Mouse (Mus musculus) heart, embryonic 12.5 days (tissue): Measurements from ENCODE around the gene Ddr2. TPM values are rescaled to one million over a fixed set of nuclear protein-coding genes. Genes with fewer than 3 reads are reported as not detected.
A peak's percentile ranks its signal among the peaks of the same experiment; 100 is the strongest.

Experiments
- ATAC-seq: fragments of 200-750 bp; cut with Nextera tagmentation; 2 replicates; pipeline ENCODE4 v1.8.0; 2017; ENCODE audit warnings: moderate TSS enrichment, moderate library complexity; ENCODE audit not compliant: insufficient number of reproducible peaks, low FRiP score
- H3K27ac ChIP-seq: fragments of 300-500 bp; sonication (generic); 2 replicates; pipeline ENCODE4 v1.5.1; 2016; ENCODE audit warnings: mild to moderate bottlenecking, moderate library complexity; ENCODE audit not compliant: poor library complexity, severe bottlenecking
- H3K27me3 ChIP-seq: fragments of 300-500 bp; sonication (generic); replicated peaks from 2 replicates; pipeline ENCODE4 v1.6.1; 2016; ENCODE audit warnings: mild to moderate bottlenecking, moderate library complexity
- H3K36me3 ChIP-seq: fragments of 300-500 bp; sonication (generic); 2 replicates; pipeline ENCODE4 v1.6.1; 2016; ENCODE audit warnings: mild to moderate bottlenecking, moderate library complexity
- H3K4me1 ChIP-seq: fragments of 300-500 bp; sonication (generic); replicated peaks from 2 replicates; pipeline ENCODE4 v1.6.1; 2016; ENCODE audit warnings: mild to moderate bottlenecking
- H3K4me2 ChIP-seq: fragments of 300-500 bp; sonication (generic); 2 replicates; pipeline ENCODE4 v1.6.1; 2016; ENCODE audit warnings: mild to moderate bottlenecking, moderate library complexity
- H3K4me3 ChIP-seq: fragments of 300-500 bp; sonication (generic); 2 replicates; pipeline ENCODE4 v1.5.1; 2016; ENCODE audit warnings: mild to moderate bottlenecking
- H3K9ac ChIP-seq: fragments of 300-500 bp; sonication (generic); 2 replicates; pipeline ENCODE4 v1.6.1; 2016; ENCODE audit warnings: mild to moderate bottlenecking, moderate library complexity
- H3K9me3 ChIP-seq: fragments of 300-500 bp; sonication (generic); replicated peaks from 2 replicates; pipeline ENCODE4 v1.6.1; 2016; ENCODE audit warnings: mild to moderate bottlenecking, moderate library complexity
- WGBS: fragments of 180-500 bp; shearing (Covaris S2); methylation state at CpG from one replicate; pipeline ENCODE4 v1.1.7; 2016; 5-methylcytosine and 5-hydroxymethylcytosine counted together
- polyA plus RNA-seq: library from polyadenylated mRNA; unstranded; fragments of >200 nt; fragmentation: Nextera tagmentation; extraction: Ambion mirVana; gene quantifications from 2 replicates; pipeline ENCODE4 v1.2.1, GENCODE M21; 2016

The Ddr2 gene
- polyA plus RNA-seq, 1 experiment from 2014 or later, result 7.6 TPM

- H3K27ac ChIP-seq, result no peak overlapping the region
- H3K27me3 ChIP-seq, result no peaks in the 10 kb centered on the region
- WGBS, result 68% methylated on average over 7 of the region's 7 CpGs
- H3K9me3 ChIP-seq, result peaks cover 3% of the 10 kb centered on the region
- H3K9ac ChIP-seq, result no peak overlapping the region
- ATAC-seq, result no peak
- H3K4me1 ChIP-seq, result peaks cover 4% of the 10 kb centered on the region; the same call in 1 of the 2 replicates
- H3K4me2 ChIP-seq, result no peak overlapping the region
- H3K36me3 ChIP-seq, result peaks cover 28% of the 10 kb centered on the region
- no peak overlapping the region for H3K4me3 ChIP-seq
Measured at GRCm38 (mm10) chr1:169948280-169948679, 162.3 kb downstream of the Ddr2 start.

GRCm38 (mm10) chr1:169947654-169948053 lies 162.9 kb downstream of the Ddr2 start:
- H3K27ac ChIP-seq, result no peak overlapping the region
- peaks cover 4% of the 10 kb centered on the region; the same call in 1 of the 2 replicates for H3K4me1 ChIP-seq
- H3K9me3 ChIP-seq, result peaks cover 3% of the 10 kb centered on the region
- 74% methylated on average over 6 of the region's 6 CpGs for WGBS
- H3K36me3 ChIP-seq, result peaks cover 22% of the 10 kb centered on the region
- ATAC-seq, result no peak
- H3K4me3 ChIP-seq, result no peak overlapping the region
- H3K27me3 ChIP-seq, result no peaks in the 10 kb centered on the region
- no peak overlapping the region for H3K4me2 ChIP-seq
- H3K9ac ChIP-seq, result no peak overlapping the region

- Histone ChIP-seq H3K4me3 (no peak overlapping the region), H3K9ac (no peak overlapping the region), H3K9me3 (peaks cover 3% of the 10 kb centered on the region), H3K4me2 (no peak overlapping the region), H3K36me3 (peaks cover 11% of the 10 kb centered on the region), H3K27me3 (no peaks in the 10 kb centered on the region), H3K27ac (no peak overlapping the region), H3K4me1 (peaks cover 4% of the 10 kb centered on the region; the same call in 1 of the 2 replicates)
- ATAC-seq, result no peak
- WGBS, result 74% methylated on average over 3 of the region's 3 CpGs
Measured at GRCm38 (mm10) chr1:169946004-169946403, 164.6 kb downstream of the Ddr2 start.

DNA sequence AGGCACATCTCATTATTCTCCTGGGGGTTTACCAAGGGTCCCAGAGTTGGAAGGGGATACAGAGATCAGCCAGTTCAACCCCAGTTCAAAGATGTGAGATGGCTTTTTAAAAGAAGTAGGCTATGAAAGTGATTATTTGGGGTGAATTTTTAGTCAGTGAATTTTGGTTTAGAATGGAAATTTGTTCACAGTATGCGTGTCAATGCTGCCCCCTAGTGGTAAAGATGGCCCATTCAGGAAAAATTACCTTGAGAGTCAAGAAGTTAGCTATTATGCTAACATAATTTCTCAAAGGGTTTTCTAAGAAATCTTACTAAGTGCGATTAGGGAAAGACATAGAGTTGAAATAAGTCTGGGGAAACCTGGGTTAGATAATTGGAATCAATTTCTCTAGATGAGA lies 171.2 kb downstream of the Ddr2 start:
- WGBS, result 6% methylated on average over 2 of the region's 2 CpGs

DNA sequence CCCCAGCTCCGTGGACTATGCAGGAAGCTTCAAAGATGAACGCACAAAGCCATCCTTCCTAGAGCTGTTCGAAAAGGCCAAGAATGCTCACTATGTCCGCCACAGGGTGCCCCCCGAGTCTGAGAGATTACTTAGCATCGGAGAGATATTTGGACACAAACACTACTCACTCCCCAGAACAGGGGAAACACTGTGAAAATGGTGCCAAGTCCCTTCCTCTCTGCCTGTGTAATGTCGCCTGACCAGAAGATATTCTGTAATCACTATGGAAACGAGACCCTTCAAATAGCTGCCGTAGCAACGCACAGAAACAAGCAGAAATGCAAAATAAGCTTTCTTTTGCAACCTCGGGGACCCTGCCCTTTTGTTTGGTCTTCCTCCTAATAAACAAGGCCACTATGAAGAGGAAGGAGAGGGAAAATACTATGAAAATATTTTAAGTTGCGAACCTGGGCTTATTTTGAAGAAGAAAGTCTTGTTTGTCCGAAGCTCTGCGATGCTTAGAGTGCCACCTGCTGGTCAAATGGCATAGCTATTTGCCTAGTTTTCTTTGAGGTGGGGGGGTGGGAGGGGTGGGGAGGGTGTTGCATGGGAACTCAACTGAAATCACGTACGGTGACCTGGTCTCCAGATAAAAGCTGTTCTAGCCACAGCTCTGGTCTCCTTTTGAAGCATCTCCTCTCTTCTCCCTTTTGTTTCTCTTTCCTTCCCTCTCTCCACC lies 176.4 kb downstream of the Ddr2 start:
- H3K27me3 ChIP-seq, result no peaks in the 10 kb centered on the region
- ATAC-seq, result no peak; the same call in 1 of the 2 replicates
- no peaks in the 10 kb centered on the region for H3K36me3 ChIP-seq
- H3K9me3 ChIP-seq, result no peaks in the 10 kb centered on the region
- WGBS, result 41% methylated on average over 16 of the region's 16 CpGs
- peak overlapping the region; percentile 18; the same call in 1 of the 2 replicates for H3K4me3 ChIP-seq
- no peaks in the 10 kb centered on the region for H3K4me1 ChIP-seq
- H3K9ac ChIP-seq, result no peak overlapping the region
- peak overlapping the region; percentile 52 for H3K4me2 ChIP-seq
- H3K27ac ChIP-seq, result no peak overlapping the region

More for the DNA sequence above, 171.2 kb downstream of the Ddr2 start:
- no peaks in the 10 kb centered on the region for H3K27me3 ChIP-seq
- H3K4me1 ChIP-seq, result no peaks in the 10 kb centered on the region
- H3K36me3 ChIP-seq, result no peaks in the 10 kb centered on the region
- no peak overlapping the region for H3K4me3 ChIP-seq
- no peak overlapping the region for H3K4me2 ChIP-seq
- no peaks in the 10 kb centered on the region for H3K9me3 ChIP-seq
- no peak for ATAC-seq
- H3K9ac ChIP-seq, result no peak overlapping the region
- no peak overlapping the region for H3K27ac ChIP-seq

DNA sequence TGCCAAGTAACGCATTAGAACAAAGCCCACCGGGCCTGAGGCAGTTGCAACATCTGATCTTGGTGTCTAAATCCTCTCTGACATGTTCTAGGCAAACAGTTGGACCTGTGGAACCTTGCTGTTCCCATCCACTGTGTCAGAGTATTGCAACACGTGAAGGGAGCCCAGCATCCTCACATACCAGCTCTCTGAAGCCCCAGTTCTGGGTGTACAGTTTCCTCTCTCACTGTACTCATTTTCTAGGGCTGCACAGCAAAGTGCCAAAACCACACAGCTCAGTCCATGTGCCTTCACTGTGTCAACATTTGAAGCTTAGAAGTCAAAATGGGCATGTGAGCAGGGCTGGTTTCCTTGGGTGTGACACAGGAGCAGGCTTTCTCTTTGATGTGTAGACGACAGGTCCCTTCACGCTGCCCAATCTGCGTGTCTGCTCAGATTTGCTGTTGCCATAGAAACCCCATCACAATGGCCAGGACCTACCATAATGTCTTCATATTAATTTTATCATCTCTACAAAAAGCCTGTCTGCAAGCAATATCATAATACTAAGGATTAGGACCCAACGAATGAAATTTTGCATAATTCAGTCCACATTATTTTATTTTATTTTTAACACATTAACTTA lies 178.3 kb downstream of the Ddr2 start:
- H3K27ac ChIP-seq, result no peak overlapping the region
- no peak overlapping the region for H3K9ac ChIP-seq
- no peaks in the 10 kb centered on the region for H3K4me1 ChIP-seq
- H3K9me3 ChIP-seq, result no peaks in the 10 kb centered on the region
- 72% methylated on average over 7 of the region's 7 CpGs for WGBS
- no peak overlapping the region for H3K4me2 ChIP-seq
- no peak for ATAC-seq
- H3K36me3 ChIP-seq, result no peaks in the 10 kb centered on the region
- H3K4me3 ChIP-seq, result no peak overlapping the region
- no peaks in the 10 kb centered on the region for H3K27me3 ChIP-seq

- 77% methylated on average over 7 of the region's 7 CpGs for WGBS
- no peak overlapping the region for H3K27ac ChIP-seq
- no peaks in the 10 kb centered on the region for H3K27me3 ChIP-seq
- H3K4me1 ChIP-seq, result no peaks in the 10 kb centered on the region
- no peak for ATAC-seq
- H3K36me3 ChIP-seq, result no peaks in the 10 kb centered on the region
- H3K9ac ChIP-seq, result no peak overlapping the region
- H3K9me3 ChIP-seq, result no peaks in the 10 kb centered on the region
- no peak overlapping the region for H3K4me3 ChIP-seq
- H3K4me2 ChIP-seq, result no peak overlapping the region
Measured at GRCm38 (mm10) chr1:169931698-169932097, 178.9 kb downstream of the Ddr2 start.

DNA sequence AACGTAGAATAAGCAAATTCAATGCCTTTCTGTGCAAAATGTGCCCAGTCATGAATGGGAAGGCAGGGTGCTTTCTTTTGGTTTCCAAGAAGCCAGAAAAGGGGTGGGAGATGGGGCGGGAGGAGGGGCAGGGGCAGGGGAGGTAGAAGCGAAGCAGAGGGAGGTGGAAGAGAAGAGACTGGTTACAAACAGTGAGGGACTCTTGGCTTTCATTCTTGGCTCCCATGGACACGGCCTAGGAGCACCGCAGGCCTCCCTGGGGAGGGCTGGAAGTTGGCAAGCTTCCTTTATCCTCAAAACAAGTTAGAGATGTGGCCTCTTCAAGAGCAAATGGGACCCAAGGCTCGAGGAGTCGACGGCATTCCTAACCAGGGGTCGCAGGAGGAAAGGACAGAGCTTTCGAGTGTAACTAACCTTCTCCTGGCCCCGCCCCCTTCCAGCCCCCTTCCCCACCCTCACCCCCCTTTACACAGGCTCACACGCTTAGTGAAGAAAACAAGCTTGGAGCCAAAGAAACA lies 182.0 kb downstream of the Ddr2 start, which contains the start of gene Ccdc190:
Gene Ccdc190, plus strand, starts transcription at position 195 of the 518 bp plus-strand sequence.
- WGBS, result 22% methylated on average over 12 of the region's 12 CpGs
- Histone ChIP-seq H3K9me3 (no peaks in the 10 kb centered on the region), H3K4me3 (no peak within 1 kb of the TSS), H3K4me2 (peak within 1 kb of the TSS; percentile 34), H3K36me3 (no peaks in the 10 kb centered on the region), H3K27me3 (no peaks in the 10 kb centered on the region), H3K27ac (no peak within 1 kb of the TSS), H3K4me1 (no peaks in the 10 kb centered on the region), H3K9ac (no peak within 1 kb of the TSS)
- ATAC-seq, result no peak

- H3K4me3 ChIP-seq, result no peak overlapping the region
- WGBS, result 61% methylated on average over 8 of the region's 8 CpGs
- H3K9ac ChIP-seq, result no peak overlapping the region
- no peaks in the 10 kb centered on the region for H3K4me1 ChIP-seq
- no peaks in the 10 kb centered on the region for H3K9me3 ChIP-seq
- H3K27me3 ChIP-seq, result no peaks in the 10 kb centered on the region
- no peak overlapping the region for H3K4me2 ChIP-seq
- no peak overlapping the region for H3K27ac ChIP-seq
- no peak for ATAC-seq
- H3K36me3 ChIP-seq, result no peaks in the 10 kb centered on the region
Measured at GRCm38 (mm10) chr1:169927753-169928369, 182.7 kb downstream of the Ddr2 start.

- Histone ChIP-seq H3K27me3 (peaks cover 6% of the 10 kb centered on the region; the same call in 1 of the 2 replicates), H3K4me2 (no peak overlapping the region), H3K9me3 (no peaks in the 10 kb centered on the region), H3K27ac (no peak overlapping the region), H3K4me1 (no peaks in the 10 kb centered on the region), H3K36me3 (no peaks in the 10 kb centered on the region), H3K9ac (no peak overlapping the region), H3K4me3 (no peak overlapping the region)
- whole genome bisulfite sequencing, result 71% methylated on average over 2 of the region's 2 CpGs
- ATAC-seq, result no peak
Measured at GRCm38 (mm10) chr1:169924567-169924966, 186.0 kb downstream of the Ddr2 start.
